Mouse (Mus musculus) kidney, adult 9 months (tissue): ENCODE data around the gene Wdr35.
A peak's percentile ranks its signal among the peaks of the same experiment; 100 is the strongest.
"Not testable (repeated sequence)": the region's sequence is repeated elsewhere in the genome, so short reads cannot be mapped to it uniquely, and the experiment has no call there.

Experiments
- DNase-seq: peaks from one replicate; pipeline ENCODE4 v3.0.0; 2022

Wdr35 gene

DNA sequence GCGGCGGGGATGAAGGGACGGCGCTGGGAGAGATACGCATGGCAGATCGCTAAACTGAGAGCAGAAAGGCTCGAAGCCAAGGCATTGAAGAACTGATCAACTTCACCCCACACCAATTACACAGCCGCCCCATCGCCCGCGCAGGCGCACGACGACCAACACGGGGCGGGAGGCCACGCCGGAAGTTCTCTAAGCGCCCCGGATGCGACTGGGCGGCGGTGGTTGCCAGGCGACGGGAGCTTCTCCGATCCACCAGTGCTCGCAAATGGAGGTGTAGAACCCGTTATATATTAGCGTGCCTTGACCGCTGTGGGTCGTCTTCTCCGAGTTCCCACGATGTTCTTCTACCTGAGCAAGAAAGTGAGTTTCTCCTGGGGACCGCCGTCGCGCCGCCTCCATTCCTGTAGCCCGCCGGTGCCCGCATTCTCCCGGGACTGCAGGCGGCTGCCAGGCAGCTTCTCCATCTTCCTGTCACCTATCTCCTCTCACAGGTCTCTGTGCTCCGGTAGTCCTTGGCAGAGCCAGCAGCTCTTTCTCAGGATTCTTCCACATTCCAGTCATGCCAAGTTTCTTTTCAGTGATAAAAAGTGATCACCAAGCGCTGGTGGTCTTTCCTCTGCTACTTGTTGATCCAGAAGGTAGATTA lies at the start of gene Wdr35:
TSS of gene Wdr35 (plus strand) at position 73 of the 646 bp plus-strand sequence.
- peak; percentile 89 for DNase-seq

DNA sequence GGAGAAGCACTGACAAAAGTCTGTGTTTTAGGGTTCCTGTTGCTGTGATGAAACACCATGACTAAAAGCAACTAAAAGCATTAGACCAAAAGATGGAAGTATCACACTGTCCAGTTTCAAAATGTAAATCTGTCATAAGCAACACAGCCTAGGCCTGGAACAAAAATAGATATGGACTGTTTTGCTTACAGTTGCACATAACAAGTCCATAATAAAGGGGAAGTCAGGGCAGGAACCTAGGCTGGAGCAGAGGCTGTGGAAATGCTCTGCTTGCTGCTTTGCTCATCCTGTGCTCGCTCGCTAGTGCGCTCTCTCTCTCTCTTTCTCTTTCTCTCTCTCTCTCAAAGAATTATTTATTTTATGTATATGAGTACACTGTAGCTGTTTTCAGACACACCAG lies 46.0 kb upstream of the Wdr35 start:
- no peak for DNase-seq

DNA sequence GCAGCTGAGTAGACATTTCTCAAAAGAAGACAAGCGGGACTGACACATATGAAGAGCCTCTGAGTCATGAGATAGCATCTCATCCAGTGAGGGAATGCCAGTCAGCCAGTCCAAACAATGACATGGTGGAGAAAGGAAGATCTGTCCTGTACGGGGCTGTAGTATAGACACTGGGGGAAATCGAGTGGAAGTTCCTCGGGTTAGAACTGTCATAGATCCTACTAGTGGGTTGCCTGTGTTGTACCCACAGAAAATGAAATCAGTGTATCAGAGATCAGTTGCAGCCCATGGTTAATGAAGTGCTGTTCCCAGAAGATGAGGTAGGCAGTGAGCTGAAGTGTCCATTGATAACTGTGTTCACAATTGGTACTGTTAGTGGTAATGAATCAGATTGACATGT lies 44.9 kb upstream of the Wdr35 start:
- no peak for DNase-seq

DNA sequence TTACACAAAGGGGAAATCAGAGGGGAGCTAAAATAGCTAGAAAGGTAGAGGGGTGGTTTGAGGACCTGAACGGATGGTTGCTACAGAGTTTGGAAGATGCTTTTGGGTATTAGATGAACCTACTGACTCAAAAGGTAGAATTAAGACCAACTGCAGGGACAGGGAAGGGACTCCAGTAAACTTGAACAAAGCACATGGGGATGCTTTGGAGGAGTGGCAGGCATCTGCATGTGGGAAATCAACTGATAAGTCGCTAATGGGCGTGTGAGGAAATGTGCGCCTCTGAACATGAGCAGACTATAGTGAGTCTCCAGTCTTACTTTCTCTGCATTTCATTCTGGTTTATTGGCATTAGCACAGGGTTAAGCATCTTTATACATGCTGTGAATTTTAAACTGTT lies 42.6 kb upstream of the Wdr35 start:
- DNase-seq, result no peak

DNA sequence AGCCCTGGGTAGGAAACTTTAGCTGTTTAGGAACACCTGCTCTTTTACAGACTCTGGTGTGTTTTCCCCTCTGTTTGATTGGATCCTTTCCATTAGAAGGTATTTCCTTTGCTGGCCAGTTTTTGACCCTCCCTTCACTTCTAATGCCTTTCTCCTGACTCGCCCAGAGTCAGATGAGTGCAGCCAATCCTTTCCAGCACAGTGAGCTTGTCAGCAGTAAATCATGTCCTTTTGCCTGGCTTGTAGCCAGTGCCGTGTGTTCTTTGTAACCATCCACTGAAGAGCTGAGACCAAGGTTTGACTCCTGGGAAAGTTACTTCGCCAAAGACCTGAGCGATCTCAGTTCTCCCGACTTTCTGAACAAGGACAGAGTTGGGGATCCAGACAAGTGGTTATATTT lies 38.3 kb upstream of the Wdr35 start:
- peak; percentile 91 for DNase-seq

DNA sequence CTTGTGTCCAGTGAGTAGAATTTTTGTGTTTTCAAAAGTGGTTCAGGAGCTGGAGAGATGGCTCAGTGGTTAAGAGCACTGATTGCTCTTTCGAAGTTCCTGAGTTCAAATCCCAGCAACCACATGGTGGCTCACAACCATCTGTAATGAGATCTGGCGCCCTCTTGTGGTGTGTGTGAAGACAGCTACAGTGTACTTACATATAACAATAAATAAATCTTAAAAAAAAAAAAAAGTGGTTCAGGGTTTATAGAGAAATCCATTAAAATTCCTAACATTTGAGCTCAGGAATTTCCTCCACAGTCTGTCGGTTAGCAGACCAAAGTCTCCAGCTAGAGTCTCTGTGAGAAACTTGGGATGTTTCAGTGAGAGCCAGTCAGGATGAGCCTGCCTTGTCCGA lies 37.5 kb upstream of the Wdr35 start:
- DNase-seq, result not testable (repeated sequence)

DNA sequence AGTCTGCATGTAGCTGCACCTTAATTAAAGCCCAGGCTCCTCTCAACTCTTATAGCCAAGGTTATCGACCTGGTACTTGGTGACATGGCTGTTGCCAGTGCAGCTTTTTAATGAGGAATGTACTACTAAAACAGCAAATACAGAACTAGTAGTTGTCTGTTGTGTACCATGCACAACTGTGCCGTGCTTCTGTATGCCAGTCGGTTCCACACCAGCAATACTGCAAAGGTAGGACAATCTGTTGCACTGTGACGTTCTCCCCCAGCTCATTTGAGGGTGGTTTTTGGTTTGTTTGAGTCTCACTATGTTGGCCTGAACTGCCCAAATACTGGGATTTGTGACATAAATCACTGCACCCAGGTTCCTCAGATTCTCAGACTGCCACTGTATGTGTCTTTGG lies 34.2 kb upstream of the Wdr35 start:
- DNase-seq, result no peak

DNA sequence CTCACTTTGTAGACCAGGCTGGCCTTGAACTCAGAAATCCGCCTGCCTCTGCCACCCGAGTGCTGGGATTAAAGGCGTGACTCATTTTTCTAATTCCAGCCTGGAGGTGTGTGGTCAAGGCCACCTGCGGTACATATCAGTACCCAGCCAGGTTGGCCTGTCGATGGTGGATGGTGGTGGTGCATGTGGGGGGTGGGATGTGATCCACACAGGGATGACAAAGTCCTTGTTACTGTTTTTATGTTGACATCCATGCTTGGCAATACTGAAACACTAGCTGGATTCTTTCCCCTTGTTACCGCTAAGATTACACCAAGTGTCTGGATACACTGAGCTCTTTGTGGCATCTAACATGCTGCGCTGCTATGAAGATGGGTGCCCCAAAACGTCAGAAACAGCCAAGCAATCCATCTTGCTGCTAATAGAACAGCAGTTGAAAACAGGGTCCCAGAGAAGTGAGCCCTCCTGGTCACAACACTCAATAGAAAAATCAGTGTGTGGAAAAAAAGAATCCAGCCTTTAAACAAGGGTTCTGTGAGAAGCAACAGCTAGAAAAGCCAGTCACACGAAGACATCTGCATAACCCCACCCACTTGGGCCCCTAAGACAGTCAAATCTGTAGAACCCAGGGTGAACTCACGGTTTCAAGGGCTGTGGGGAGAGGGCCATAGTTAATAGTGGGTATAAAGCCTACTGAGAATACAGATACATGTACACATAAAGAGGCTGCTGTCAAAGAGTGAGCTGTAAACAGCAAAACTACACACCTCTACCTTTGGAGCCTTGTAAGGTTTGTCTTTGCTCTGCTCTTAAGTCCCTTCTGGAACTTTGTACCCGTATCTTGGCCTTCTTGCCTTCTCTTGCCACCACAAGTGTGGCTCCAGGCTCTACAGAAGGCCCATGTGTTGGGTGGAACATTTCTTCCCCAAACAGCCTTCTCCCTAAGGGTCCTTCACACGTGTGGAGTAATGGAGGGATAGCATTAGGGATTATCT lies 33.4 kb upstream of the Wdr35 start:
- no peak for DNase-seq

DNA sequence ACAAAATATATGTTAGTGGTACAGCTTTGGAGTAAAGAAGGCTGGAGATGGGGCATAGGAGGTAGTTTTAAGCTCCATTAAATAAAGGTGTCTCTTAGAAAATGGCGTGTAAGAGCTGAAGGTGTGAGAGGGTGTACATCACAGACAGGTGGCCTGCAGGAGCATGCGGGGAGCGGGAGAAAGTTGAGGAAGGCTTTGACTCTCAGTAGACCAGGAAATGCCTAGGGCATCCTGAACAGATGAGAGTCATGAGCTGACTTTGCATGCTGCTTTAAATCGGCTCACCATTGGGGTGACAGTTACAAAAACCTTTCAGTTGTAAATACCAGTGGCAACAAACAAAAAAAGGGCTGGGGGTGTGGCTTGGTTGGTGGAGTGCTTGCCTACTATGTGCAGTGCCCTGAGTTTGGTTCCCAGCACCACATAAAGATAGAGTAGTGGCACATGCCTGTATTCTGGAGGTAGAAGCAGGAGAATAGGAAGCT lies 32.5 kb upstream of the Wdr35 start:
- DNase-seq, result no peak

DNA sequence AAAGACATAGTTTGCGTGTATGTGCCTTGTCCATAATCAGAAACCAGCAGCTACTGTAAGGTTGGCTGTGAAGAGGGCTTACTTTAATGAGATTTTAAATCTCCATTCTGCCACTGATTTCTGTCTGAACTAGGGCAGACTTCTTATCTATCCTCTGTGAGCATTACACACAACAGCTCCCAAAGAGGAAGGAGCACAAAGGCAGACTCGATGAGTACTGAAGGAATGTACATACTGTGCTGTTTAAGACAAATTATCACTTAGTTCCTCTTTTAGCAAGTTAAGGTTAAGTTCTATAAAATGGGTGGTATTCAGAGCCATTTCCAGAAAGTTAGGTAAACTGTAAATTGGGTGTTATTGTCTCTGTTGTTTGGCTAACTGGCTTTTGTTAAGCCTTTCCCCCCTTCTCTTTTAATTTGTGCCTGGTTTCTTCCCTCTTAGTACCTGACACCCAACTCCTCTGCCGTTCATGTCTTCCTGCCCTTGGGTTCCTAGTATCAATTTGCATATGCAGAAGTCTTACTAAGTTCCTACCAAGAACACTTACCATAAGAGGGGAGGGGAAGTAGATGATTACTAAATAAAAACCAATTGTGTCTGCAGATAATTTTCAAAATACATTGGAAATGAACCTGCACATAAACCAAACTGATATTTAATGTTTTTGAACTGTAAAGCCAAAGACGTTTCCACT lies 31.8 kb upstream of the Wdr35 start:
- DNase-seq, result no peak

DNA sequence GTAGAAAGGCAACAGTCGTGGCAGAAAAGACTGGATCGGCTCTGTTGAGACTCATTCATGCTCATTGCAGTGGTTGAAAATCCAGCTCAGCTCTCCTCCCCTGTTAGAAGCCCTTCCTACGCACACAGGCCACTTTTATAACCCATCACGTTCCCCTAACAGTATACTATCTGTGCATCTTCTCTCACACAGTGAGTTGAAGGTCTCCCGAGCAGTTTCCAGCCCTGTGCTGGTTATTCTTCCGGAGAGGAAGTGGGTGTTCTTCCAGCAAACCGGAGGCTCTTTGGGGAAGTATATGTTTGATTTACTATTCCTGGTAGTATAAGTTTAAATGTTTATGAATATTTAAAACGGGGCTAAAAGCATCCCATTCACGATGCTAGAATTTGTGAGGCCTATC lies 26.5 kb upstream of the Wdr35 start:
- DNase-seq, result no peak

DNA sequence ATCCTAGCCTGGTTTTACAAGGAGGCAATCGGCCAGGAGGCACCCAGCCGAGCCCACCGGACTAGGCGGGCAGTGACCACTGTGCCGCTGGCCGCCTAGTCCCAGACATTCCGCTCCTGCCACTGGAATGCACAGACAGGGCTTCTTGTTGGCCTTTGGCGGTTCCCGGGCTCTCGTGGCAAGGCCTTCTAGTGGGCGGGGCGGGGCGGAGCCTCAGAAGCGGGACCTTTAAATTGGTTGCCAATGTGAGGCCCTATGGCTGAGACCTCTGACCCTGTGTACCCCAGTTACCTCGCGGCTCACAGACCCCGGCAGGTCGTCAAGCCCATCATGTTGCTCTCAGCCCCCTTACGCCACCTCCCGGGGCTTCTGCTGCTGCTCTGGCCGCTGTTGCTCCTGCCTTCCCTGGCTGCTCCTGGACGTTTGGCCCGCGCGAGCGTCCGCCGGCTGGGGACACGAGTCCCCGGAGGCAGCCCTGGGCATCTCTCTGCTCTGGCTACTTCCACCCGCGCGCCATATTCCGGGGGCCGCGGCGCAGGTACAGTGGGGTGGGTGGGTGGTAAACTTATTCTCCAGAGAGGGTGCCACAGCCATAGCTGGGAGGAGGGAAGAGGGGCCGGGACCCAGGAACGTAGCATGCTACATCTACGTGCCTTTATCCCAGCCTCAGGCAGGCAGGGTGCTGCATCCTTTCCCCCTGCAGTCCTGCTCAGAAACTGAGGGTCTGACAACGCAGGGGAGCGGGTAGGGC lies 25.8 kb upstream of the Wdr35 start, which contains the start of gene Matn3:
TSS of gene Matn3 (plus strand) at position 216 of the 751 bp plus-strand sequence.
- peak; percentile 83 for DNase-seq

DNA sequence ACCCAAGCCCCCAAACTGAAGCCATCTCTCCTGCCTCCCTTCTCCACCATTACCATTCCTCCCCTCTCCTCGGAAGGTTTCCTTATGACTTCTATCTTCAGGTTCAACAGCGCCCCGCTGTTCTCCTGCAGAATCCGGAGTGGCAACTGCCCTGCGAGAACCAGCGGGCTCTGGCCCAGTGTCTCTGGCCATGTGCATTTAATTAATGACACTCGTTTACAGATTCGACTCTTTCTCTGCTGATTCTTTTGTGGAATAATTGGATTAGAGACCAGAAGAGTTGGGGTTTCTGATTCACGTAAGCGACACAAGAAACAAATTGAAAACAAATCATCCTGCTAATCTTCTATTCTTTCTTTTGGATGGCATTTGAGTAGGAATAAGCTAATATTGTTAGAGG lies 20.6 kb upstream of the Wdr35 start:
- no peak for DNase-seq

DNA sequence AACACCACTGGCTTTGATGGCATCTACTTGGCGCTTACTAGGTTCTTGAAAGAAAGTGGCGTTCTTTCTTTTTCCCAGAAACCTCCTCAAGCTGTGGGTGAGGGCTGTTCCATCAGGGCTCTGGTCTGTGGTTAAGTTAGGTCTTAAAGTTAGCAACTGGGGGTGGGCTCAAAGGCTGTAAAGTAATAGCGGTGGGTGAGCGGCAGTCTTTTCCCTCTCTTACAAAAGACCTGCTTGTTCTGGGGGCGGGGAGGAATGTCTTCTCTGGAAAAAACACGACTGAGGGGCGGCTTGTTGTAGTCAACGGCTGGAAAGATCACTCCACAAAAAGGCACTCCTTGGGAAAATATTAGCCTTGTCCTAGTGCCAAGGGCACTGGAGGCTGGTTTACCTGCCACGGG lies 19.5 kb upstream of the Wdr35 start:
- DNase-seq, result no peak

DNA sequence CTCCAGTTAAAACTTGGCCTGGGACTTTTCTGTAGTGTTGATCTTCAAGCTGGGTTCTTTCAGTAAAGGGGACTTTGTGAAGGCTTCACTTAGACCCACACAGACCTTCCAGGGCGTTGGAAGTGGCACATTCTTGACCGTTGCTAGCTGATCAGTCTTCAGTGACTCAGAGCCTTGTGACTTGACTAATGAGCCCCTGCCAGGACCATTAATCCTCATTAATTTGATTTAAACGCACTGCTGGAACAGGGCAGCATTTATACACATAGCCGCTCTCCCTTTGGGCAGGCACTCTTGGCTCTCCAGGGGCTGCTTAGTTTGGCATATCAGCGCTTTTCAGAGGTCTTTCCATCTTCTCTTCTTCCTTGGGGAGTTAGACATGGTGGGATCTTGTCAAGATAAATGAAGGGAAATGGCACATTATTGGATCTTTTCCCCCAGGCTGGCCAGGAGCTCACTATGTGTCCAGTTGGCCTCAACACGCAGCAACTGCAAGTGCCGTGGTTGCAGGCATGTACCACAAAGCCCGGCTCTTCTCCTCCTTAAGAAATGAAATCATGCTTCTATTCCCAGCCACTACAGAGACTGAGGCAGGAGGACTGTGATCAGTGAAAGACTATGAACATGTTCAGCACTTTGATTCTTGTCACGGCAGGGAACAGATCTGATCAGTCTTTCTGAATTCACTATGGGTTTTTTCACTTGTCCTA lies 11.9 kb upstream of the Wdr35 start:
- DNase-seq, result peak; percentile 32

DNA sequence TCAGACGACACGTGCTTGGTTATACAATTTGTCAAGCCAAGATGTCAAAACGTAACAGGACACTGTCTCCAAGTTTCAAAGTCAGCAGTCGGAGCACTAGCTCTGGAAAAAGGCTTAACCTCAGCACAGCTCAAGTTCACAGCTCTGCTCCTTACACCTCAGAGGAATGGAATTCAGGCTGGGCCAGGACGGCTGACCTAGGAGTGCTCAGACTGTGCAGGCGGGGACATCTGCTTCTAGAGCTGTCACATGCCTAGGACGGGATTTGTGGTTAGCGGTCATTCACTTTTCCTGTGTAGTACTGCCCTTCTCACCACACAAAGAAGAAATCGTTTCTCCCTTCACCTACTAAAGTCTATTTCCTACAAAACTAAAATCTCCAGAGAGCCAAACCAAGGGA lies 3.9 kb upstream of the Wdr35 start:
- peak; percentile 61 for DNase-seq

DNA sequence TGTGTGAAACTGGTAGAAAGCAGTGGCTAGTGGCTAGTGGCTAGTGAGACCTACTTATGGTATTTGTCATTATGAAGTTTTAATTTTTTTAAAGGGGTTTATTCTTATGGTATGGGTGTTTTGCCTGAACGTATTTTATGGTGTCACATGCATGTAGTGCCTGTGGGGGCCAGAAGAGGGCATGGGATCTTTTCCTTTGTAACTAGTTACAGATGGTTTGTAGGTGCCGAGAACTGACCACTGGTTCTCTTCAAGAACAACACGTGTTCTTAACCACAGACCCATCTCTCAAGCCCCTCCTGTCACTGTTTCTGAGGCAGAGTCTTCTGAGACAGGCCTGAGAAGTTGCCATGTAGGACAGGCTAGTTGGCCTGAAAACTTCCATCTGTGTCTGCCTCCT lies 1.4 kb downstream of the Wdr35 start:
- no peak for DNase-seq

DNA sequence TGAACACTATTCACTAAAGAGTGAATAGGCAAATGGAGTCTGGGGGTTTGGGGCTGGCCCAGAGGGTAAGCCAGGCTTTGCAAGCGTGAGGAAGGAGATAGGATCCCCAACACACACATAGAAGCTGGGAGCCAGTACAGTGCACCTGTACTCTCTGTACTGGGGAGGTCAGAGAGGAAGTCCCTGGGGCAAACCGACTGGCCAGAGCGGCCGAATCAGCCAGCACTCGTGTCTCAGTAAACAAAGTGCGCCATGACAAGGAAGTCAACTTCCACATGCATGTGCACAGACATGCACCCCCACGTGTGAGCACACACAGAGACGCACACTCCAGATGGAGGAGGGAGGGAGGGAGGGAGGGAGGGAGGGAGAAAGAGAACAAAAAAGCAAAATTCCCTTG lies 19.5 kb downstream of the Wdr35 start:
- DNase-seq, result no peak

DNA sequence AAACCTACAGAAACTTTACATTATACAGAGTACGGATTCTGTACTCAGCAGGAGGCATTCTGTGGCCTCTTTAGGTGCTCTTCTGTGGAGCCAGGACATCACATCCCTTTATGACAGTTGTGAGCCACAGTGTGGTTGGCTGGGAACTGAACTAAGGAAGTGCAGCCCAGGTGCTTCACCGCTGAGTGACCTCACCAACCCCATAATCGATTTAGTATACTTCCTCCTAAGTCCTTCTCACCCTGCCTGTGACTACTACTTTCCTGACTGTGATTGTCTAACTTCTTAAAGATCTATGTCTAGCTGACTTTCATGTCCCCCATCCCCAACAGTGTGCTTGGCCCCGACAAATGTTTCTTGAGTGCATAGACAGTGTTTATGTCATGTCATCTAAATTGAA lies 24.6 kb downstream of the Wdr35 start:
- DNase-seq, result no peak

DNA sequence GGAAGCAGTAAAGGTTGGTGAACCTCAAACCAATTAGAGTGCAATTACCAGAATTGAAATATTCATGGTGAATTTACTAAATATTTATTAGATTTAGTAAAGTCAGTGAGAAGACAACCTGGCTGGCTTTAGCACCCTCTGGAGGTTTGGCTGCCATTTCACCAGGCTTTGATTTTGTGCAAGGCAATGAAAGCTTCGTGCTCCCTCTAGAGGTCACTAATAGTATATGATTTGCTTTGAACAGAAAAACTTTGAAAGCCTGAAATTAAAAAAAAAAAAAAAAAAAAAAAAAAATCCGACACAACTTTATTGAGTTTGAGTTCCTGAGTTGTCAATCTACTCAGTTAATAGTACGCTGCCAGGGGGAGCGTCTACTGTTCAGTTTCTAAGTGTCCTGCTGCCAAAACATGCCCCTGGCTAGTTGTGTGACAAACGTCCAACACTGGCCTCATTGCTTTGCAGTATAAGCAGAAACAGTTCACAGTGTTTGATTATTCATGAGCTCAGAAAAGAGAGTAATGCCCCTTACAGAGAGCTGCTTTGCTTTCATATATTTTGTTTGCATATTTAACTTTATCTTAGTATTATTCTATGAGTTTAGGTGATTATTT lies 28.5 kb downstream of the Wdr35 start:
- DNase-seq, result peak; percentile 80

DNA sequence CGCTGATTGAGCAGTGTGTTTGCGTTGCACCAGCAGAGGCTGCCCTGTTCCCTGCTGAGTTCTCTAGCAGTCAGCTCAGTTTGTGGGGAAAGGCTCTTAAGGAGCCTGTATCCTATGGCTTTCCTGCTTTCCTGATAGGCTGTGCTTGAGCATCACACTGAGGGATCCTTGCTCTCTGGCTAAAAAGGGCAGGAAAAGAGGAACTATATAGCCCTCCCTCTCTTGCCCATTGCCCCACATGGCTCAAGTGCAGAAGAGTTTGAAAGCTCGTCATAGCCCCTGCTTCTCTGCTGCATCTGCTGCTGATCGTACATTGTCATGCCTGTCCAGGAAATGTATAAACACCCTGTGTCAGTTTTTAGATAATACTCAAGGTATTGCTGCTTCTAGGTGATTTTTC lies 33.5 kb downstream of the Wdr35 start:
- no peak for DNase-seq

DNA sequence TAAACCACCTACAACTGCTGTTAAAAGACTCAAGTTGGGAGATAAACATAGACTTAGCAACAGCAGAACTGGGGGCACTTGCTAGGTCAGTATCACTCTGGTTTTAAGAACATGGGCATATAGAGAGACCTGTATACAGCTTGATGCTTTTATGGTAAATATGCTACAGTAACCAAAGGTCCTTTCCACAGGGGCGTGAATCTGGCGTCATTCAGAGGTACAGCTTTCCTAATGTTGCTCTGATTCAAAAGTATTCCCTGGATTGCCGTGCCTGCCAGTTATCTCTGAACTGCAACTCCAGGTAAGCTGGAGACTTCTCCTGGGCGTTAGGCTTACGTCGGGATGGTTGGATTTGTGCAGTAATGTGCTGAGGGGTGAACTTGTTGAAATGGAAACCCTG lies 34.1 kb downstream of the Wdr35 start:
- no peak for DNase-seq
